Mouse (Mus musculus) forebrain, embryonic 12.5 days (tissue): ENCODE data around the gene Uba2. TPM values are rescaled to one million over a fixed set of nuclear protein-coding genes. Genes with fewer than 3 reads are reported as not detected.

ENCODE experiments used
- ATAC-seq: fragments of 200-750 bp; cut with Nextera tagmentation; 2 replicates; pipeline ENCODE4 v1.8.0; 2017; ENCODE audit warnings: moderate TSS enrichment; ENCODE audit not compliant: low FRiP score
- H3K27ac ChIP-seq: fragments of 300-500 bp; sonication (generic); 2 replicates; pipeline ENCODE4 v1.5.1; 2016; ENCODE audit warnings: mild to moderate bottlenecking
- H3K27me3 ChIP-seq: fragments of 300-500 bp; sonication (generic); 2 replicates; pipeline ENCODE4 v1.6.1; 2016; ENCODE audit warnings: mild to moderate bottlenecking
- H3K36me3 ChIP-seq: fragments of 300-500 bp; sonication (generic); replicated peaks from 2 replicates; pipeline ENCODE4 v1.6.1; 2016; ENCODE audit warnings: mild to moderate bottlenecking
- H3K4me1 ChIP-seq: fragments of 300-500 bp; sonication (generic); 2 replicates; pipeline ENCODE4 v1.6.1; 2016
- H3K4me2 ChIP-seq: fragments of 300-500 bp; sonication (generic); 2 replicates; pipeline ENCODE4 v1.6.1; 2016; ENCODE audit warnings: mild to moderate bottlenecking, moderate library complexity
- H3K4me3 ChIP-seq: fragments of 300-500 bp; sonication (generic); replicated peaks from 2 replicates; pipeline ENCODE4 v1.5.1; 2016; ENCODE audit warnings: mild to moderate bottlenecking
- H3K9ac ChIP-seq: fragments of 300-500 bp; sonication (generic); 2 replicates; pipeline ENCODE4 v1.6.1; 2016; ENCODE audit warnings: mild to moderate bottlenecking
- H3K9me3 ChIP-seq: fragments of 300-500 bp; sonication (generic); 2 replicates; pipeline ENCODE4 v1.6.1; 2016
- WGBS: fragments of 180-500 bp; shearing (Covaris S2); methylation state at CpG from one replicate; pipeline ENCODE4 v1.1.7; 2016; 5-methylcytosine and 5-hydroxymethylcytosine counted together
- polyA plus RNA-seq: library from polyadenylated mRNA; unstranded; fragments of >200 nt; fragmentation: Nextera tagmentation; extraction: Ambion mirVana; gene quantifications from 2 replicates; pipeline ENCODE4 v1.2.1, GENCODE M21; 2016

Uba2 gene
- polyA plus RNA-seq, 1 experiment from 2014 or later: 251 TPM

GRCm38 (mm10) chr7:34159167-34159566 is 10.2 kb downstream of the Uba2 start:
- Histone ChIP-seq H3K27ac (no peak overlapping the region), H3K27me3 (no peaks in the 10 kb centered on the region), H3K9ac (no peak overlapping the region), H3K4me3 (no peak overlapping the region), H3K36me3 (peaks cover 93% of the 10 kb centered on the region), H3K9me3 (no peaks in the 10 kb centered on the region), H3K4me1 (no peaks in the 10 kb centered on the region), H3K4me2 (no peak overlapping the region)
- no peak for ATAC-seq
- 91% methylated on average over 3 of the region's 3 CpGs for WGBS

- peaks cover 95% of the 10 kb centered on the region for H3K36me3 ChIP-seq
- H3K27ac ChIP-seq: no peak overlapping the region
- no peaks in the 10 kb centered on the region for H3K9me3 ChIP-seq
- no peak overlapping the region for H3K9ac ChIP-seq
- WGBS: 99% methylated on average over 3 of the region's 3 CpGs
- no peak overlapping the region for H3K4me3 ChIP-seq
- no peaks in the 10 kb centered on the region for H3K4me1 ChIP-seq
- no peak for ATAC-seq
- no peaks in the 10 kb centered on the region for H3K27me3 ChIP-seq
- H3K4me2 ChIP-seq: no peak overlapping the region
Measured at GRCm38 (mm10) chr7:34157994-34158393, 11.4 kb downstream of the Uba2 start.

GRCm38 (mm10) chr7:34147193-34147592 is 22.2 kb downstream of the Uba2 start:
- no peak for ATAC-seq
- H3K9me3 ChIP-seq: no peaks in the 10 kb centered on the region
- no peak overlapping the region for H3K27ac ChIP-seq
- H3K9ac ChIP-seq: no peak overlapping the region
- H3K4me1 ChIP-seq: no peaks in the 10 kb centered on the region
- no peaks in the 10 kb centered on the region for H3K27me3 ChIP-seq
- WGBS: 93% methylated on average over 4 of the region's 4 CpGs
- H3K4me3 ChIP-seq: no peak overlapping the region
- H3K36me3 ChIP-seq: peaks cover 95% of the 10 kb centered on the region
- H3K4me2 ChIP-seq: no peak overlapping the region

GRCm38 (mm10) chr7:34141123-34141522 is 28.3 kb downstream of the Uba2 start:
- Histone ChIP-seq H3K9me3 (no peaks in the 10 kb centered on the region), H3K4me1 (no peaks in the 10 kb centered on the region), H3K4me3 (no peak overlapping the region), H3K27me3 (no peaks in the 10 kb centered on the region), H3K4me2 (no peak overlapping the region), H3K27ac (no peak overlapping the region), H3K9ac (no peak overlapping the region), H3K36me3 (peaks cover 61% of the 10 kb centered on the region)
- ATAC-seq: no peak
- 97% methylated on average over 13 of the region's 13 CpGs for WGBS

- no peak overlapping the region for H3K4me3 ChIP-seq
- H3K9me3 ChIP-seq: no peaks in the 10 kb centered on the region
- no peak overlapping the region for H3K27ac ChIP-seq
- H3K4me1 ChIP-seq: no peaks in the 10 kb centered on the region
- H3K27me3 ChIP-seq: no peaks in the 10 kb centered on the region
- H3K36me3 ChIP-seq: peaks cover 46% of the 10 kb centered on the region
- no peak overlapping the region for H3K9ac ChIP-seq
- 88% methylated on average over 6 of the region's 6 CpGs for WGBS
- ATAC-seq: no peak
- no peak overlapping the region for H3K4me2 ChIP-seq
Measured at GRCm38 (mm10) chr7:34139493-34139892, 29.9 kb downstream of the Uba2 start.

- WGBS: 91% methylated on average over 2 of the region's 2 CpGs
- Histone ChIP-seq H3K27me3 (no peaks in the 10 kb centered on the region), H3K9me3 (no peaks in the 10 kb centered on the region), H3K4me1 (peaks cover 28% of the 10 kb centered on the region), H3K27ac (no peak overlapping the region), H3K4me3 (no peak overlapping the region), H3K4me2 (no peak overlapping the region), H3K9ac (no peak overlapping the region), H3K36me3 (no peaks in the 10 kb centered on the region)
- no peak for ATAC-seq
Measured at GRCm38 (mm10) chr7:34134336-34134735, 35.1 kb downstream of the Uba2 start.

- H3K27me3 ChIP-seq: no peaks in the 10 kb centered on the region
- peak; percentile 90 for ATAC-seq
- H3K4me3 ChIP-seq: peak within 1 kb of the TSS; percentile 83
- no peaks in the 10 kb centered on the region for H3K36me3 ChIP-seq
- H3K4me1 ChIP-seq: peaks cover 28% of the 10 kb centered on the region
- peak within 1 kb of the TSS; percentile 70 for H3K4me2 ChIP-seq
- H3K9me3 ChIP-seq: no peaks in the 10 kb centered on the region
- H3K9ac ChIP-seq: peak within 1 kb of the TSS; percentile 90
- peak within 1 kb of the TSS; percentile 59 for H3K27ac ChIP-seq
- WGBS: 1% methylated on average over 54 of the region's 65 CpGs
Measured at GRCm38 (mm10) chr7:34133117-34133762, 36.2 kb downstream of the Uba2 start, which contains the start of gene Wtip. Gene Wtip (minus strand): TSS chr7:34133268.

GRCm38 (mm10) chr7:34132355-34133079 is 36.9 kb downstream of the Uba2 start:
- Histone ChIP-seq H3K27ac (peak overlapping the region; percentile 59), H3K9me3 (no peaks in the 10 kb centered on the region), H3K4me2 (peak overlapping the region; percentile 70), H3K4me1 (peaks cover 28% of the 10 kb centered on the region), H3K27me3 (no peaks in the 10 kb centered on the region), H3K4me3 (peak overlapping the region; percentile 83), H3K9ac (peak overlapping the region; percentile 90), H3K36me3 (peaks cover 5% of the 10 kb centered on the region; the same call in 1 of the 2 replicates)
- WGBS: under 1% methylated on average over 77 of the region's 116 CpGs
- peak; percentile 75 for ATAC-seq

- H3K4me3 ChIP-seq: peak overlapping the region; percentile 83
- peak; percentile 3; the same call in 1 of the 2 replicates for ATAC-seq
- 12% methylated on average over 3 of the region's 3 CpGs for WGBS
Measured at GRCm38 (mm10) chr7:34131959-34132354, 37.4 kb downstream of the Uba2 start.

GRCm38 (mm10) chr7:34131118-34131517 is 38.3 kb downstream of the Uba2 start:
- no peak for ATAC-seq
- WGBS: 81% methylated on average over 3 of the region's 3 CpGs
- Histone ChIP-seq H3K36me3 (peaks cover 18% of the 10 kb centered on the region; the same call in 1 of the 2 replicates), H3K4me3 (peak overlapping the region; percentile 83; the same call in 1 of the 2 replicates), H3K27ac (no peak overlapping the region), H3K4me1 (peaks cover 28% of the 10 kb centered on the region), H3K4me2 (0 out of 2 replicates have a peak overlapping the region, but pooled peaks have one; percentile 70), H3K9ac (no peak overlapping the region), H3K27me3 (no peaks in the 10 kb centered on the region), H3K9me3 (0 out of 2 replicates have a peak, but pooled peaks cover 8% of the 10 kb centered on the region)

More at GRCm38 (mm10) chr7:34131959-34132354, 37.4 kb downstream of the Uba2 start:
- 0 out of 2 replicates have a peak, but pooled peaks cover under 1% of the 10 kb centered on the region for H3K9me3 ChIP-seq
- H3K9ac ChIP-seq: peak overlapping the region; percentile 90
- H3K27me3 ChIP-seq: no peaks in the 10 kb centered on the region
- H3K4me2 ChIP-seq: peak overlapping the region; percentile 70
- peaks cover 28% of the 10 kb centered on the region for H3K4me1 ChIP-seq
- H3K36me3 ChIP-seq: peaks cover 11% of the 10 kb centered on the region; the same call in 1 of the 2 replicates
- no peak overlapping the region for H3K27ac ChIP-seq

- Histone ChIP-seq H3K4me1 (peaks cover 9% of the 10 kb centered on the region), H3K27me3 (no peaks in the 10 kb centered on the region), H3K4me3 (no peak overlapping the region), H3K27ac (no peak overlapping the region), H3K9me3 (0 out of 2 replicates have a peak, but pooled peaks cover 8% of the 10 kb centered on the region), H3K4me2 (no peak overlapping the region), H3K9ac (no peak overlapping the region), H3K36me3 (peaks cover 18% of the 10 kb centered on the region; the same call in 1 of the 2 replicates)
- WGBS: 82% methylated on average over 3 of the region's 3 CpGs
- no peak for ATAC-seq
Measured at GRCm38 (mm10) chr7:34126291-34126690, 43.1 kb downstream of the Uba2 start.

- Histone ChIP-seq H3K36me3 (peaks cover 18% of the 10 kb centered on the region; the same call in 1 of the 2 replicates), H3K4me1 (0 out of 2 replicates have a peak, but pooled peaks cover 2% of the 10 kb centered on the region), H3K9ac (no peak overlapping the region), H3K27ac (no peak overlapping the region), H3K4me3 (no peak overlapping the region), H3K4me2 (no peak overlapping the region), H3K9me3 (0 out of 2 replicates have a peak, but pooled peaks cover 8% of the 10 kb centered on the region), H3K27me3 (no peaks in the 10 kb centered on the region)
- 92% methylated on average over 9 of the region's 9 CpGs for WGBS
- no peak for ATAC-seq
Measured at GRCm38 (mm10) chr7:34125346-34125745, 44.1 kb downstream of the Uba2 start.
